Mouse (Mus musculus) brown adipose tissue, adult 24 weeks (tissue): ENCODE measurements around the gene Dnajb12. TPM values are rescaled to one million over a fixed set of nuclear protein-coding genes. Genes with fewer than 3 reads are reported as not detected.

ENCODE experiments used
- H3K27ac ChIP-seq: fragments of 200-500 bp; replicated peaks from 2 replicates; pipeline ENCODE4 v1.5.1; 2012; ENCODE audit warnings: low read depth, mild to moderate bottlenecking, low read length
- H3K4me1 ChIP-seq: fragments of 200-500 bp; 2 replicates; pipeline ENCODE4 v1.6.1; 2012; ENCODE audit warnings: low read length, mixed read lengths; ENCODE audit not compliant: control insufficient read depth, insufficient read depth, insufficient read length
- H3K4me3 ChIP-seq: fragments of 200-500 bp; 2 replicates; pipeline ENCODE4 v1.5.1; 2012; ENCODE audit warnings: low read depth, mild to moderate bottlenecking, low read length, moderate library complexity; ENCODE audit not compliant: insufficient read depth
- polyA plus RNA-seq: library from polyadenylated mRNA; stranded (reverse); fragments of >200 nt; gene quantifications from 2 replicates; pipeline ENCODE4 v1.2.4, GENCODE M21; 2012; ENCODE audit not compliant: missing spikeins, insufficient read depth, insufficient read length

The Dnajb12 gene
- polyA plus RNA-seq, 1 experiment, result 21.9 TPM

DNA sequence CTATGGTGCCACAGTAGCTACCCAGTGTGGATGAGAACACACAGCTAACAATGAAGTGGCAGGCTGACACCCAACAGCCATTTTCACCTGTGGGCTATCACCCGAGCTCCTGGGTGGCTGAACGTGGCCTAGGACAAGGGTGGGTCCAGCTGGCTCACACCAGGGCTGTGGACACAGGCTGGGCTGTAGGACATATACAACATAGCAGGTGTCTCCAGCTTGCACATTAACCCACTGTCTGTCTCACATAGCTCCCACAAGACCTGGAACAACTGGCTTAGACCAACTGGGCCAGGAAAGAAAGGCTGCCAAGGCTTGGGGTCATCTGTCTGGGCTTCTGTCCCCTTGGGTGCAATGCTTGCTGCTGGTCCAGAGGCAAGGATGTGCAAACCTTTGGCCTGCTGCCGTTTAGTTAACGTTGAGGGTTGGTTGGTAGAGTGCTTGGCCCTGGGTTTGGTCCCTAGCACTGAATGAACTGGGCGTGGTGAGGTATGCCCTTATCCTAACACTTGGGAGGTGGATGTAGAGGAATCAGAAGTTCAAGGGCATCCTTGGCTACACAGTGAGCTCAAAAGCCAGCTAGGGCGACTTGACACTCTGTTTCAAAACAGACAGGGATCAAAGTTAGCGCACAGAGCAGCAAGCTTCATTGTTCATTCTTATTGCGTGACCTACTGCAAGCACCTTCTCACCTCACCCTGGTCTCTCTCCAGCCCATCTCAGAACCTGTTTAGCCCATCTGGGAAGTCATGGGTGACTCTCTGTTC is 36.0 kb downstream of the Dnajb12 start:
- H3K27ac ChIP-seq, result peak overlapping the region; percentile 96
- peaks cover 49% of the 10 kb centered on the region for H3K4me1 ChIP-seq
- H3K4me3 ChIP-seq, result no peak overlapping the region

DNA sequence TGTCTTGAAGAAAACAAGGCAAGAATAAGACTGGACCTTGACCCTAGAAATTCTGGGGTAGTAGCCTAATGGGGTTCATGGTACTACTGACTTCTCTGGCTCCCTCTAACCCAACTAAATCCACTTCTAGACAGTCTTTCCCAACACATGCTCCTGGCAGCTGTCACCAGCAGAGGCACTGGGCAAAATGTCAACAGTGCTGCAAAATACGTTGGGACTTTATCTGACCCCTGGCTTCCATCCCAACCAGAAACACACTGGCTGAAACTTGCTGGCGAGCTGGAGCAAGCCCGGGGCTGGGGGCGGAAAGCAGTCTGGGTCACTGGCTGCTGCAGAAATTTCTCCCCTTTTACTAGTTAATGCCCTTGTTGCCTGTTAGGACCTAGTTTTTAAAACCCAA is 36.8 kb downstream of the Dnajb12 start:
- Histone ChIP-seq H3K4me1 (peaks cover 48% of the 10 kb centered on the region), H3K27ac (peak overlapping the region; percentile 95)

DNA sequence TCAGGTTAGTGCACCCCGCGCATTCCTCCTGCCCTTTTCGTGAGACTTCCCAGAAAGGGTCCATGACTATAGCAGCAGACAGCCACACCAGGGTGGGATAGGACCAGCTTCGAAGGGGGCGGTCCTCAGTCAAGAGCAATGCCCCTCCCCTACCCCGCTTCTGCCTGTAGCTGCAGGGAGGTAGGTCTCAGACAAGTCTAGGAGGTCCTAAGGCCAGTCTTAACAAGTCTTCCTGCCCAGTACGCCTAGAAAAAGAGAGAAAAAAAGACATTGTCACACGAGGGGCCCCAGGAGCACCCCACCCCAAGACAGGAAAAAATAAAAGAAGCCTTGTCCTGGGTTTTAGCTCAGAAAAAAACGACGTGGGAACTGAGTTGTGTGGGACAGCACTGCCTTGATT is 37.3 kb downstream of the Dnajb12 start:
- peaks cover 50% of the 10 kb centered on the region for H3K4me1 ChIP-seq
- H3K27ac ChIP-seq, result peak overlapping the region; percentile 72
- peak overlapping the region; percentile 22; the same call in 1 of the 2 replicates for H3K4me3 ChIP-seq

More for the DNA sequence above, 36.8 kb downstream of the Dnajb12 start:
- no peak overlapping the region for H3K4me3 ChIP-seq

DNA sequence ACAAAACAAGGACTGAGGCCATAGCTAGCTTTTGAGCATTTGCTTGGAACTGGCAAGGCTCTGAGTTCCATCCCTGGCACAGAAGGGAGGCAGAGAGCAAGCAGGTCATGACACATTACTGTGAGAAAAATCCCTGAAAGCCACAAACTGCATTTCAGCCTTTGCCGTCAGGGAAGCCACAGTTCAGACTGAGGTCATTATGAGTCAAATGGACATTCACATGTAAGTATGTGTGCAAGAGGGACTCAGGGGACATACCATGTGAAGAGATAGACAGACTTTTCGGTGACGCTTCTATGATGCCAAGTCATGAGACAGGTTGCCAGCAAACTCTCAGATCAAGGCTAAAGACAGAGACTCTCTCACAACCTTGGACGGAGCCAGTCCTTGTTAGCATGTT is 38.8 kb downstream of the Dnajb12 start:
- H3K27ac ChIP-seq, result peak overlapping the region; percentile 2
- peaks cover 41% of the 10 kb centered on the region for H3K4me1 ChIP-seq
- no peak overlapping the region for H3K4me3 ChIP-seq

DNA sequence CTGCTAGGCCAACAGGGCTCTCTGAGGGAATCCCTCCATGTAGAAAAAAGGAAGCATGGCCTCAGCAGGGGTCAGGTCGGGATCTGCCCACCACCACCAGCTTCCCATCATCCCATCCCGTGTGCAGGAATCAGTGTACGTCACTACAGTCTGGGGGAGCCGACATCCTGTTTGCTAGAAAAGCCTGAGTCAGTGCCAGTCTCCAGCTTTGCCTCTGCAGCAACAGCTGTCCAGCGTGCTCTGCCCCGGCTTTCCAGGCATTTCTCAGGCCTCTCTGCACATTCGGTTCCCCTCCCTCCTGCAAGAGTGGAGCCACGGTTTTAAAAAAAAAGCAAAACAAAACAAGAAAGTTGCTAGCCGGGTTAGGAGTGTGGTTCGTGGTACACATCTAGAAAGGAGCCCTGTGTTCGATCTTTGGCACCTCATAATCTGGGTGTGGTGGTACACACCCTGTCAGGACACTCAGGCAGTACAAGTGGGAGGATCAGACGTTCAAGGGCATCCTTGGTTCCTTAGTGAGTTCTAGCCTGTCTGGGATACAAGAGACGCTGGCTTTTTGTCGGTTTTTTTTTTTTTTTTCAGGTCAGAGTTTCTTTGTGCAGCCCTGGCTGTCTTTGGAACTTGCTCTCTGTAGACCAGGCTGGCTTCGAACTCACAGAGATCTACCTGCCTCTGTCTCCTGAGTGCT is 40.3 kb downstream of the Dnajb12 start:
- Histone ChIP-seq H3K4me1 (peaks cover 39% of the 10 kb centered on the region), H3K4me3 (no peak overlapping the region), H3K27ac (peak overlapping the region; percentile 82; the same call in 1 of the 2 replicates)

DNA sequence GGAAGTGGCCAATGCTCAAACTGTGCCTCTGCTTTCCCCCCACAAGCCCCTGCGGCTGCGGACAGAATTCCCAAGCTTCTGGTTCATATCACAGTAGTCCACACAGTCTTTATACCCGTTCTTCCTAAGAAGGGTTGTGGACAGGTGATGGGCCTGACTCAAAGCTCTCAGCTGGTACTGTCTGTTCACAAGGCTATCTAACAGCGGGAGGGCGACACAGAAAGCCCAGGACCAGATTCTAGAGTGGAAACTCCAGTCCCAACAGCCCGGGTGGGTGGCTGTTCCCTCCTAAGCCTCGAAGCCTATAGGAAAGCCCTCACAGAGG is 41.1 kb downstream of the Dnajb12 start:
- Histone ChIP-seq H3K4me3 (peak overlapping the region; percentile 44), H3K4me1 (peaks cover 36% of the 10 kb centered on the region), H3K27ac (peak overlapping the region; percentile 82)

DNA sequence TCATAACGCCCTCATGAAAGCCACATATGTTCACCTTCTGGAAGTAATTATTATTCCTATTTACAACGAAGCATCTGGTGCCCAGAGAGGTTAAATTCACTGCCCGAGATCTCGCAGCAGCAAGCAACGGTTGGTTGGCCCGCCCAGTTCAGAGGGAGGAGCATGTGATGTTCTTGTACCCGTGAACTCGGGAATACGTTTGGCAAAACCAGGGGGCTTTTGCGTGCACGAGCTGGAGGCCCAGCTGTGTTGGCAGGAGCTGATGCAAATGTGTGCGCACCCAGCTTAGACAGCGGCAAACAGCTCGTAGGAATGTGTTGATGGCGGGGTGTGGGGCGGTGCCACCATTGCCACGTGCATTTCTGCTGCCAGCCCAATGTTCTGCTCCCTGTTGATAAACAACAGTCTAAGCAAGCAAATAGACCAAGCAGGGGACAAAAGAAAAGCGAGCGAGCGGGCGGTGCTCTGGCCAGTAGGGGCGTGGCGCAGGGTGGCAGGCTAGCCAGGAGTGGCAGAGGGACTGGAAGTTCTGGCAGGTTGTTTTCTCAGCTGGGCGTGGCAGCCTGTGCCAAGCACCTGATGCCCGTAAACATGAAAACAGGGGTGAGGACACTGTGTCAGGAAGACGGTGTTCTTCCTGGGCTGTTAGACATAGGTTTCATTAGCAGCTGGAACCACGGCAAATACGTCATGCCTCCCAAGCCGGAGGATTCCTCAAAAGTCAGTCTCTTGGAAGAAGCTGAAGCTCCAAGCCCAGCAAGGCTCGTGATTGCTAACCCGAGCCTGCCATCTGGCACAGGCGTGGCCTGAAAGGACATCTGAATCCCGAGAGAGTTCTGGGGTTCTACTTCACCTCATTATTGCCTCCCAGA is 41.7 kb downstream of the Dnajb12 start:
- Histone ChIP-seq H3K4me1 (peaks cover 31% of the 10 kb centered on the region), H3K27ac (peak overlapping the region; percentile 82), H3K4me3 (peak overlapping the region; percentile 44)

DNA sequence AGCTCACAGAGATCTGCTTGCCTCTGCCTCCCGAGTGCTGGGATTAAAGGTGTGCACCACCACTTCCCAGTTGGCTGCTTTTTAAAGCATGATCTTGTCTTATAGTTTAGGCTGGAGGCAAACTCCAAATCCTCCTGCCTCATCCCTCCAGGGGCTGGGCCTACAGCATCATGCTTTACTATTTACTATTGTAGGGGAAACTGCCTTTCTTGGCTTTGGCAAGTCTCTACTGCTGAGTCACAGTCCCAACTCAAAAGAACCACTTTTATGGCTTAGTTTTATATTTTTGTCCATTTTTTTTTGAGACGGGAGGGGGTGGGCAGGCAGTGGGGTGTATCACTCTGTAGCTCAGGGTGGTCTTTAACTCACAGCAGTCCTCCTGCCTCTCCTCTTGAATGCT is 44.1 kb downstream of the Dnajb12 start:
- H3K27ac ChIP-seq, result no peak overlapping the region
- peaks cover 26% of the 10 kb centered on the region for H3K4me1 ChIP-seq
- no peak overlapping the region for H3K4me3 ChIP-seq

DNA sequence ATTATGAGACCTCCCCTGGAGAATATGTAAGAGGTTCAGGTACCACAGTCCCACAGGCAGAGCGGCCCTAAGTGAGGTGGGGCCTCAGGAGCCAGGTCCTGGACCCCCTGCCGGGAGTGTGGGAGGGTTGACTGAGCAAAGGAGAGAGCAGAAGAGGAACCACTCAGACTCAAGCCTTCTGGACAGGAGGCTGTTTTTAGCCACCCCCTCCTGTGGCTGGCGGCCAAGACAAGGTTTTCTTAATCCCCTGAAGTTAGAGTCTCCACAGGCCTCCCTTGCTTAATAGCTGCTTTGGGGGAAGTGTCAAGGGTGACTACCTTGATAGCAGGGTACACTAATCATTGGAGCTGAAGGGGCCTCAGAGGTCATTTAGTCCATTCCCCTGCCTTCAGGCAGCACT is 44.9 kb downstream of the Dnajb12 start:
- Histone ChIP-seq H3K4me1 (peaks cover 28% of the 10 kb centered on the region), H3K4me3 (no peak overlapping the region), H3K27ac (peak overlapping the region; percentile 82)

DNA sequence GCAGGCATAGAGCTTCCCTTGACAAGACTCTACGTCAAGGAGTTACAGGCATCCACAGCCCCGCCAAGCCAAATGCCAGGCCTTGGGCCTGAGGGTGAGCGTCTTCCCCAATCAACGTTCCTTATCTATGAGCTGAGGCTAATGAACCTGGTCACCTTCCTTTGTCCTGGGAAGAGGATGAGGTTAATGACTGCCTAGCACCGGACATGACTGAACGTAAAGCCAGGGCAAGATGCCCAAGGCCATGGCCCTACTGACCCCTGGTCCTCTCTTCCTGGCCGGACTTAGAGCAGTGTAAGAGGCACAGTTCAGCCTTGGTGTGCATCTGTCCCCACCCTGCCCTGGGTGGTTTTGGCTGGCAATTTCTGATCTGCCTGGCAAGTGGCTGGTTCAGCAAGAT is 49.8 kb downstream of the Dnajb12 start:
- Histone ChIP-seq H3K4me3 (no peak overlapping the region), H3K27ac (no peak overlapping the region; the same call in 1 of the 2 replicates), H3K4me1 (peaks cover 29% of the 10 kb centered on the region)

DNA sequence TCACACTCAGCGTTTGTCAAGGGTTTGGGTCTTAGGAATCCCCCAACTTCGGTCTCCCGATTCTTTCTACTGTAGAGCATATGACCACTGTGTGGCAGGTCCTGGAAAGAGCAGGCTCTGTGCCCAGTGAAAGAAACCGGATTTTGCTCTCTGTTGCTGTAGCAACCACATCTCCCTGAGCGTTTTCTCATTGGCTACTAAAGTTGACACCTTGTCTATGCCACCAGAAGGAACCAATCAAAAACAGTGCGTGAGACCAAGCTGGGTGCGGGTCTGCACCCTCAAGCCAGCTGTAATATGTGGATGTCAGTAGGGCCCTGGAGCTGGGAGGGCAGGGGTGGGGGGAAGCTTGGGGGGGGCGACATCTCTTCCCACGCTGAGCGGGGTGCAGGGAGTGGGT is 51.6 kb downstream of the Dnajb12 start:
- H3K4me3 ChIP-seq, result no peak overlapping the region
- H3K27ac ChIP-seq, result no peak overlapping the region
- H3K4me1 ChIP-seq, result peaks cover 23% of the 10 kb centered on the region

DNA sequence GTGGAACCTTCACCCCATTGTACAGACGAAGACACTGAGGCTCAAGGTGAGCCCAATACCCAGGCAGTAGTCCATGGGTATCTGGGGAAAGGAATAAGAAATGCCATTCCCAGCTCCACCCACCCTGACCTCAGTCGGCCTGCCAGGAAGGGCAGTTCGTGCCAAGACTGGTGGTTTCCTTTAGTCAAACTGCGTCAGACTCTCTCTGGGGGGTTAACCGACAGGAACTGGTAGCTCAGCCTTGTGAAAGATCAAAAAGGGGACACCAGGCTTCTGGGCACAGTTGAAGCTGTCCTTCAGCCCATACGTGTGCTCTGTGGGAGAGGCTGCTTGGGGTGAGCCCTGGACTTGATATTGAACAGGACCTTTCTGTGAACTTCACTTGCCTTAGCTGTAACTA is 53.2 kb downstream of the Dnajb12 start:
- peaks cover 23% of the 10 kb centered on the region for H3K4me1 ChIP-seq
- peak overlapping the region; percentile 57 for H3K27ac ChIP-seq
- no peak overlapping the region for H3K4me3 ChIP-seq

DNA sequence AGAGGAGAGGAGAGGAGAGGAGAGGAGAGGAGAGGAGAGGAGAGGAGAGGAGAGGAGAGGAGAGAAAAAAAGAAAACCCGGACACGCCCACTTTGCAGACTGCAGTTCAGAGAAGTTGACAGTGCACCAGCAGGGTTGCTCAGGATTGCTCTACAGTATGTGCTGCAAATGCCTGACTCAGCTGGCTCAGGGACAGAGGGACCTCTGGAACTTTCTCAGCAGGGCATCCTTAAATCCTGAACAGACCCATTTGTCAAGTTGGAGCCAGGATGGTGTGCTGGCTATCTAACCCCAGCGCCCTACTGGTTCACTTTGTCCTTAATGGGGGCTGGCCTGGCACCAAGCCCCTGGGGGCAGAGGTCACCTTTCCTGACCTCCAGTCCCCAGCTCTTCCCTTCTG is 54.7 kb downstream of the Dnajb12 start:
- H3K4me1 ChIP-seq, result peaks cover 22% of the 10 kb centered on the region
- H3K4me3 ChIP-seq, result no peak overlapping the region

DNA sequence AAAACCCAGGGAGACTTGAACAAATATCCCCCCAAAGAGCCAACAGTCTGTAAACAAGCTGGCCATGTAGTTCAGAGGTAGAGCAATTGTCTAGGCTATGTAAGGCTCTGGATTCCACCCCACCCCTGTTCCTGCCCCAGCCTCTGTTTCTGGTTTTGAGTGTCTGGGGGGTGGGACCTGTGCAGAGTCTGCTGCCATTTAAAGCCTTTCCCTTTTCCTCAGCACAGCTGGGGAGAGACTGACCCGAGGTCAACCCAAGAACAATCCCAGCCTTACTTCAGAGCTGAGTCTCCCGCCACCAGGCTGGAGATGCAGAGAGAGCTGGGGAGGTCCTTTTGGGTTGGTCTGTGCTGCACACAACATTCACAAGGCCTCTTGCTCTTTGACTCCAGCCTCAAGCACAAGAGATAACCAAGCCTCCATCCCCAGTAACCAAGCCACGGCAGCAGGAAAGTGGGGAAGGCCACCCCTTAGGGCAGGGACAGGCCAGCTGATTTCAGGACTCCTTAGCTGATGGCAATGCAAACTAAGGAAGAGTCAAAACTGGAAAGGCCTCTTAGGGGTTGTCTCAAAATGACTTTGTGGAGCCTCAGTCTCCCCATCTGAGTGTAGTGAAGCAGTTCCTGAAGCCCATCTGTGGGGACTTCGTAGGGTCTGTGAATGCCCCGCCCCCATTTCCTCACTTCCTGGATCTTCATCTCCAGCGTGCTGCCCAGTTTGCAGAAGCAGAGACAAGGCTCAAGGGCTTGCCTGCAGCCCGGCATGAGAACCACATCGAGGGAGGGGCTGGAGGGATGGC is 56.9 kb downstream of the Dnajb12 start:
- 0 out of 2 replicates have a peak overlapping the region, but pooled peaks have one; percentile 0 for H3K27ac ChIP-seq
- H3K4me1 ChIP-seq, result peaks cover 18% of the 10 kb centered on the region; the same call in 1 of the 2 replicates
- no peak overlapping the region for H3K4me3 ChIP-seq

More for the DNA sequence above, 54.7 kb downstream of the Dnajb12 start:
- H3K27ac ChIP-seq, result no peak overlapping the region
